Mouse (Mus musculus) small intestine, adult 2 months (tissue): ENCODE measurements around the gene Arhgef3.

Experiments used
- CTCF ChIP-seq: fragments of 200-500 bp; IDR thresholded peaks from 2 replicates; pipeline ENCODE4 v1.5.1; 2012; ENCODE audit warnings: low read depth, mild to moderate bottlenecking, control low read depth, inconsistent platforms, low read length, moderate library complexity, mixed read lengths; ENCODE audit not compliant: insufficient replicate concordance, insufficient read length; ENCODE audit errors: extremely low read depth
- POLR2A ChIP-seq: fragments of 200-500 bp; IDR thresholded peaks from 2 replicates; pipeline ENCODE4 v1.6.1; 2012; ENCODE audit warnings: low read depth, mild to moderate bottlenecking, control low read depth, inconsistent platforms, low read length, moderate library complexity

DNA sequence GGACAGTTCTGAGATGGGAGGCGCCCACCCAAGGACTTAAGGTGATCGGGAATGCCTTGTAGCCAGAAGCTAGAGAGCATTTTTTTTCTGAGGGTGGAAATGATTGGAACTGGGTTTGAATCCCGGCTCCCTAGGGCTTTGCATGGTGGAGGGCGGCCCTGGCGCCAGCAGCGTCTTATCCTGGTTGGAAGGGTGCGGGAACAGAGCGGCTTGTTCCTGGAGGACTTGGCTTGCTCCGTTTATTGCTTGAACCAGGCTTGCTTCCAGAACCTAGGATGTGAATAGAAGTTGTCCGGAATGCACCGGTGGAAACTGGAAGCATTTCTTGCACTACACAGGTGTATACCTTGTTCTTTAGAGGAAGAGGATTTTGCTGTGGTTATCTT is 569 bp downstream of the Arhgef3 start:
- TF ChIP-seq CTCF (no peak), POLR2A (no peak)
